1 mouse cellular context compared by ENCODE assay signal in genomic region chr4:148079212-148079611, GRCm38 (mm10).
TF ChIP-seq lines count a peak whose summit lies in the region.

No protein-coding gene starts in this region.

TF ChIP-seq in CH12.LX, 34 proteins besides CTCF, POLR2A, EP300 and RAD21:
- TF ChIP-seq BHLHE40 (IDR thresholded peaks at IDR 0.05; ENCODE audit: low read depth, low read length), result no peak
- TF ChIP-seq SMC3 (IDR thresholded peaks at IDR 0.05; ENCODE audit: low read depth, low read length), result 0 out of 2 replicates have a peak, but pooled peaks have one; percentile 7
- TF ChIP-seq TBP (conservative IDR thresholded peaks at IDR 0.05; ENCODE audit: low read depth, low read length), result no peak
TF ChIP-seq in CH12.LX: peak in this region for 1.
